Mouse (Mus musculus) cerebellum, adult 2 months (tissue): Measurements from ENCODE around the gene Dnajb3.

Source experiments
- CTCF ChIP-seq: fragments of 200-500 bp; IDR thresholded peaks from 2 replicates; pipeline ENCODE4 v1.5.1; 2011; ENCODE audit warnings: low read depth, mild to moderate bottlenecking, control low read depth, low read length, moderate library complexity, borderline replicate concordance; ENCODE audit not compliant: insufficient read depth
- POLR2A ChIP-seq: fragments of 200-500 bp; IDR thresholded peaks from 2 replicates; pipeline ENCODE4 v1.6.1; 2011; ENCODE audit warnings: low read length, control low read depth, borderline replicate concordance; ENCODE audit not compliant: insufficient read depth

DNA sequence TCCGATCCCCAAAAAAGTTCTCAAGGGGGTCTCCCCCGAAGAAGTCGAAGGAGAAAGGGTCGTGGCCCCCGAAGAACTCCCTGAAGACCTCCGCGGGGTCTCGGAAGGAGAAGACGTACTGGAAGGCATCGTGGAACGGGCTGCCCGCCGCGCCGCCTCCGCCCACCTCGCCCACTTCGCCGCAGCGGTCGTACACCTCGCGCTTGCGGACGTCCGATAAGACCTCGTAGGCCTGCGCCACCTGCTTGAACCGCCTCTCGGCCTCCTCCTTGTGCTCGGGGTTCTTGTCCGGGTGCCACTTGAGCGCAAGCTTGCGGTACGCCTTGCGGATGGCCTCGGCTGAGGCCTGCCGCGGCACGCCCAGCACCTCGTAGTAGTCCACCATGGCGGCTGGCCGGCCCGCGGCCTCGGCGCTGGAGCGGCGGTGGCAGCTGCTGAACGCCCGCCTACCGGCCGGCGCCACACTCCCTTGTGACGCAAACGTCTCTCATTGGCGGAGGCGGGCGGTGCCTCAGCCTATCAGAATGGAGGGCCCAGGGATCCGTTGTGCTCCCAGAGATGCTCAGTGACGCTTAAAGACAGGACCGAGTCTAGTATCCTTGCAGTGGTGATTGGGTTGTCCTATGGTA is at the start of gene Dnajb3:
- peak; percentile 55 for TF ChIP-seq POLR2A
- no peak for TF ChIP-seq CTCF
